Mouse (Mus musculus) adrenal gland (tissue): ENCODE data around the gene Mug1.
"Not testable (repeated sequence)": the region's sequence is repeated elsewhere in the genome, so short reads cannot be mapped to it uniquely, and the experiment has no call there.

Experiments
- intact Hi-C: fragments of 180-260 bp; cut with DNase I; formaldehyde crosslinking; loops from one replicate; pipeline ENCODE4 v1.15.1; 2025
- long read RNA-seq, 2 experiments: library from polyadenylated mRNA; unstranded; transcript quantifications; one replicate each; pipeline ENCODE4 v2.0.0; 2020; ENCODE audit warnings: borderline replicate concordance in 1 of 2; ENCODE audit not compliant: insufficient replicate concordance in 1 of 2

The Mug1 gene
- long read RNA-seq, experiment 1: 0 reads
- long read RNA-seq, experiment 2: 0 reads

DNA sequence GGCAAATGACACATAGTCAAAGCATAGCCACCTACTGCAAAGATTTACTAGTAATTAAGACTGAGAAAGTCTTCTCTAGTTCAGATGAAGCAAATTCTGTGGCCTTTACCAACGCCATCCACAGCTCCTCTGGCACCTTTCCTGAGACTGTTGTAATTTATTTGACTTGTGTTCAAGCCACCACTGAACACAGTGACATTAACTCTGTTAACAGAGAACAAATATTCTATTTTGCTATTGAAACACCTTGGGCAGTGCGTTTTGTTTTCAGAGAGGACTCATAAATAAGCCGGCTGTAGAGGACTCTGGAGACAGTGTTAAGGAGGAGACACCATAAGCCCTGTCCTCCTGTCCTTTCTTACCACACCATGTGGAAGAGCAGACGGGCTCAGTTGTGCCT is at the start of gene Mug1:
Gene Mug1, plus strand, starts transcription at position 271 of the 400 bp plus-strand sequence.
- intact Hi-C loops: not testable (repeated sequence)

DNA sequence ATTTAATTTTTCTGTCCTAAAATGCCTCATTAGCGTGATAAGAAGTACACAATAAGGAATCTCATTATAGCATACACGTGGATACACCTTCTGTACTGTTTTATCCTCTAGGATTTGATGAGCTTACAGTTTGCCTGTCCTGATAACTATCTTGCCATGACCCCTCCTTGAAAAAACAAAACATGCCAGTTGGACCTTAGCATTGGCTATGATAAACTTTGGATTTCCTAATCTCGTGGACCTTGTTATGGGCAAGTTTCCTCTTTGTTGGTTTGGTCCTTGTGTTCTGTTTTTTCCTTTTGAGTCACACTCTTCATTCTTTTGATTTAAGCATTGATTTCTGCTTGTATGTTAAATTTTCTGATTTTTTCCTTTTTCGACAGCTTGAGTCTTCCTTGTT is 10.3 kb upstream of the Mug1 start:
- intact Hi-C loops: no loop called here

DNA sequence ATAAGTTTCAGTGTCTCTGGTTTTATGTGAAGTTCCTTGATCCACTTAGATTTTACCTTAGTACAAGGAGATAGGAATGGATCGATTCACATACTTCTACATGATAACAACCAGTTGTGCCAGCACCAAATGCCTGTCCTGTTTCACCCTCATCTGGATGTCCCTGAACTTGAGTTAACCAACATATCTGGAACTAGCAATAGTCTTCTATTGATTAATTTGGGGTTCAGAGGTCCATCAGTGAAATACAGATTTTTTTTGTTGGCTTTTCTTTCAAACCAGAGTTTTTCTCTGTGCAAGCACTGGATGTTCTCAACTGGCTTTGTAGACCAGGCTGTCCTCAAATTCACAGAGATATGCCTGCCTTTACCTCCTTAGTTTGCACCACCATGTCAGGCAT is 2.0 kb upstream of the Mug1 start:
- intact Hi-C loops: no loop called here

DNA sequence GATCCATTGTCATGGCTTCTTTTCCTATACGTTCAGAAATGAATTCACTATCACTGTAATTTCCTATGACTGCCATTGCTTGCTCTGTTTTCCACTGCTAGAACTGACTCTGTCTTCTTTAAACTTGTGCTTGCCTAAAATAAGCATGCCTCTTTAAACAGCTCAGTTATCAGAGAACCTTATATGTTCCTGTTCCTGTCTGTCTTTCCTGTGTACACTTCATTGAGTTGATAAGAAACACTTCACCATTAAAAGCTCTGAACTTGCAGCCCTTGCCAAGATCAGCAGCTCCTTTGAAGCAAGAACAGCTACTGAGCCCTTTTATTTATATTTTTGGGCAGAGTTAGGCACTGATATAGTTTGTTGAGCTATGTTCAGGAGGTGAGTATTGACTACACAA is 10.0 kb downstream of the Mug1 start:
- intact Hi-C loops: no loop called here
